ENCODE assay signal across 26 mouse cellular contexts in genomic region chr11:98044074-98044473, GRCm38 (mm10). TPM values are rescaled to one million over a fixed set of nuclear protein-coding genes. Genes with fewer than 3 reads are reported as not detected.
A peak's percentile ranks its signal among the peaks of the same experiment; 100 is the strongest.
DNase-seq lines count a peak whose midpoint lies in the region; ATAC-seq and TF ChIP-seq lines count a peak whose summit lies in the region.
"Had no signal": no experiment of that assay in that cellular context is flagged by ENCODE, and none has a peak within 500 bp of the region (broad histone marks: within the 10 kb centered on the region; RNA-seq: fewer than 3 reads in every experiment).

No protein-coding gene starts in this region.

- no peak overlapping the region for H3K27ac ChIP-seq in embryonic facial prominence, embryonic 12.5 days
- H3K27ac ChIP-seq in embryonic facial prominence, embryonic 10.5 days (replicated peaks): no peak overlapping the region
- H3K27ac ChIP-seq in lung, embryonic 16.5 days (ENCODE audit: low read length): no peak overlapping the region
- H3K27ac ChIP-seq in ES-Bruce4 (ENCODE audit: insufficient read depth, low read length): no peak overlapping the region
- H3K27ac ChIP-seq: forebrain, embryonic 10.5 days; heart, embryonic 15.5 days; liver, embryonic 12.5 days; stomach, postnatal 0 days had no signal

- no peak for TF ChIP-seq POLR2A in lung, adult 2 months (IDR thresholded peaks at IDR 0.05; ENCODE audit: borderline replicate concordance, extremely low read depth, low read depth, low read length)
- TF ChIP-seq POLR2A in ES-Bruce4 (IDR thresholded peaks at IDR 0.05; ENCODE audit: insufficient read depth, low read length): no peak

- DNase-seq in embryonic facial prominence, embryonic 10.5 days (ENCODE audit: low spot score): no peak
- no peak for DNase-seq in lung, adult 2 months
- DNase-seq in cerebellum, postnatal 14 days: peak; percentile 56 to 62
- no peak for DNase-seq in kidney, postnatal 14 days
- DNase-seq: adrenal gland, adult 2 months; forebrain, postnatal 0 days; gastrocnemius, postnatal 10 days; kidney, adult 18-20 months; kidney, postnatal 4 days; left cerebral cortex, postnatal 4 days; liver, postnatal 0 days; right cerebral cortex, postnatal 4 days; thymus, adult 18-20 months; thymus, postnatal 25 days had no signal

- TF ChIP-seq CTCF in lung, adult 2 months (IDR thresholded peaks at IDR 0.05; ENCODE audit: insufficient read depth, low read length): no peak
- TF ChIP-seq CTCF in ES-Bruce4 (IDR thresholded peaks at IDR 0.05; ENCODE audit: low read depth, low read length): no peak

- no peak for TF ChIP-seq EP300 in ES-Bruce4 (IDR thresholded peaks at IDR 0.05; ENCODE audit: insufficient read depth, low read depth, low read length)

- no peak overlapping the region for H3K4me2 ChIP-seq in embryonic facial prominence, embryonic 12.5 days (replicated peaks)
- peak overlapping the region; percentile 28; the same call in 1 of the 2 replicates for H3K4me2 ChIP-seq in lung, embryonic 16.5 days (ENCODE audit: low read depth, low read length)
- H3K4me2 ChIP-seq: heart, embryonic 15.5 days; liver, embryonic 12.5 days had no signal

- H3K9me3 ChIP-seq in embryonic facial prominence, embryonic 12.5 days: no peaks in the 10 kb centered on the region
- H3K9me3 ChIP-seq in embryonic facial prominence, embryonic 10.5 days: no peaks in the 10 kb centered on the region
- H3K9me3 ChIP-seq in lung, embryonic 16.5 days (ENCODE audit: control insufficient read depth, low read length): no peaks in the 10 kb centered on the region
- H3K9me3 ChIP-seq in ES-Bruce4 (replicated peaks; ENCODE audit: control insufficient read depth, insufficient read depth, low read length, poor library complexity, severe bottlenecking): no peaks in the 10 kb centered on the region
- H3K9me3 ChIP-seq: forebrain, embryonic 10.5 days; heart, embryonic 15.5 days; liver, embryonic 12.5 days had no signal

- H3K4me3 ChIP-seq in embryonic facial prominence, embryonic 12.5 days: no peak overlapping the region
- H3K4me3 ChIP-seq in embryonic facial prominence, embryonic 10.5 days: no peak overlapping the region
- H3K4me3 ChIP-seq in lung, embryonic 16.5 days (ENCODE audit: low read length): no peak overlapping the region
- no peak overlapping the region for H3K4me3 ChIP-seq in lung, adult 2 months (replicated peaks; ENCODE audit: extremely low read depth, low read depth, low read length)
- H3K4me3 ChIP-seq in ES-Bruce4 (ENCODE audit: low read depth, low read length): no peak overlapping the region
- H3K4me3 ChIP-seq: forebrain, embryonic 10.5 days; heart, embryonic 15.5 days; liver, embryonic 12.5 days had no signal

- no peak for ATAC-seq in embryonic facial prominence, embryonic 12.5 days (ENCODE audit: insufficient number of reproducible peaks, insufficient read depth, low FRiP score, low TSS enrichment)
- no peak for ATAC-seq in lung, embryonic 16.5 days (ENCODE audit: low read depth)
- ATAC-seq: activated CD4-positive, CD25-positive, alpha-beta regulatory T cell, adult 4 months; CD4-positive, CD25-positive, alpha-beta regulatory T cell, adult 4 months; forebrain, postnatal 0 days; hindbrain, embryonic 16.5 days; liver, embryonic 12.5 days; liver, postnatal 0 days; midbrain, embryonic 16.5 days had no signal

- peak overlapping the region; percentile 5; the same call in 1 of the 2 replicates for H3K9ac ChIP-seq in embryonic facial prominence, embryonic 12.5 days
- 0 out of 2 replicates have a peak overlapping the region, but pooled peaks have one; percentile 21 for H3K9ac ChIP-seq in lung, embryonic 16.5 days (ENCODE audit: low read length)
- peak overlapping the region; percentile 29; the same call in 1 of the 2 replicates for H3K9ac ChIP-seq in ES-Bruce4 (ENCODE audit: low read depth, poor library complexity, severe bottlenecking)
- H3K9ac ChIP-seq: forebrain, postnatal 0 days; heart, embryonic 15.5 days; liver, embryonic 12.5 days; liver, postnatal 0 days had no signal

- peaks cover 14% of the 10 kb centered on the region for H3K27me3 ChIP-seq in embryonic facial prominence, embryonic 12.5 days
- peaks cover 37% of the 10 kb centered on the region for H3K27me3 ChIP-seq in embryonic facial prominence, embryonic 10.5 days (replicated peaks; ENCODE audit: low read depth, poor library complexity, severe bottlenecking)
- H3K27me3 ChIP-seq in lung, embryonic 16.5 days (ENCODE audit: control insufficient read depth, insufficient read depth, low read depth, low read length): no peaks in the 10 kb centered on the region
- H3K27me3 ChIP-seq in ES-Bruce4 (ENCODE audit: control insufficient read depth, insufficient read depth, low read length, poor library complexity, severe bottlenecking): no peaks in the 10 kb centered on the region

- WGBS in embryonic facial prominence, embryonic 12.5 days: 79% methylated on average over 5 of the region's 5 CpGs
- WGBS in embryonic facial prominence, embryonic 10.5 days: 83% methylated on average over 5 of the region's 5 CpGs
- WGBS in lung, embryonic 16.5 days: 41% methylated on average over 5 of the region's 5 CpGs
- 52% methylated on average over 5 of the region's 5 CpGs for WGBS in lung, adult 2 months

- H3K4me1 ChIP-seq in embryonic facial prominence, embryonic 12.5 days: no peaks in the 10 kb centered on the region
- peaks cover 6% of the 10 kb centered on the region for H3K4me1 ChIP-seq in embryonic facial prominence, embryonic 10.5 days
- H3K4me1 ChIP-seq in lung, embryonic 16.5 days (replicated peaks; ENCODE audit: control insufficient read depth, insufficient read depth, low read length): peaks cover 8% of the 10 kb centered on the region; the same call in 1 of the 2 replicates
- H3K4me1 ChIP-seq in lung, adult 2 months (ENCODE audit: control insufficient read depth, insufficient read depth, low read length): no peaks in the 10 kb centered on the region
- peaks cover 8% of the 10 kb centered on the region for H3K4me1 ChIP-seq in ES-Bruce4 (ENCODE audit: control insufficient read depth, insufficient read depth, low read length)
- H3K4me1 ChIP-seq: liver, embryonic 12.5 days had no signal

- no peaks in the 10 kb centered on the region for H3K36me3 ChIP-seq in embryonic facial prominence, embryonic 12.5 days
- no peaks in the 10 kb centered on the region for H3K36me3 ChIP-seq in embryonic facial prominence, embryonic 10.5 days (replicated peaks)
- H3K36me3 ChIP-seq in lung, embryonic 16.5 days (ENCODE audit: control insufficient read depth, insufficient read depth, low read length): no peaks in the 10 kb centered on the region
- H3K36me3 ChIP-seq in ES-Bruce4 (ENCODE audit: control insufficient read depth, insufficient read depth, low read length, poor library complexity, severe bottlenecking): no peaks in the 10 kb centered on the region
- H3K36me3 ChIP-seq: forebrain, embryonic 10.5 days; heart, embryonic 15.5 days; liver, embryonic 12.5 days had no signal

RNA-seq across cellular contexts. Expression of gene Stac2, which starts 9.2 kb away (rescaled TPM):
- 0.65 and 0.67 TPM in 2 replicates for polyA plus RNA-seq in embryonic facial prominence, embryonic 12.5 days (2016; fragmentation: Nextera tagmentation; extraction: Ambion mirVana)
- 0.25 and 0.47 TPM in 2 replicates for polyA plus RNA-seq in embryonic facial prominence, embryonic 10.5 days (2016; fragmentation: Nextera tagmentation; extraction: Ambion mirVana)
- polyA plus RNA-seq in lung, embryonic 16.5 days (2015; fragmentation: Nextera tagmentation; extraction: Ambion mirVana): 0.11 and 0.29 TPM in 2 replicates
- 0.88 and 1.2 TPM in 2 replicates for polyA plus RNA-seq in lung, adult 2 months (2012; rRNA removed)
- 5.6 and 9.6 TPM in 2 replicates for polyA plus RNA-seq in ES-Bruce4 (2011; ENCODE audit: insufficient read depth, insufficient read length, low read depth, missing spikeins)
- polyA plus RNA-seq: CD4-positive, CD25-positive, alpha-beta regulatory T cell, adult 4 months had no signal

RNA-seq across cellular contexts. Expression of gene Rpl19, which starts 17.6 kb away (rescaled TPM):
- 942 and 959 TPM in 2 replicates for polyA plus RNA-seq in embryonic facial prominence, embryonic 12.5 days (2016; fragmentation: Nextera tagmentation; extraction: Ambion mirVana)
- polyA plus RNA-seq in embryonic facial prominence, embryonic 10.5 days (2016; fragmentation: Nextera tagmentation; extraction: Ambion mirVana): 1,206 and 1,219 TPM in 2 replicates
- polyA plus RNA-seq in lung, embryonic 16.5 days (2015; fragmentation: Nextera tagmentation; extraction: Ambion mirVana): 999 and 1,043 TPM in 2 replicates
- 426 and 513 TPM in 2 replicates for polyA plus RNA-seq in lung, adult 2 months (2012; rRNA removed)
- 2,020 and 2,244 TPM in 2 replicates for polyA plus RNA-seq in ES-Bruce4 (2011; ENCODE audit: insufficient read depth, insufficient read length, low read depth, missing spikeins)

RNA-seq across cellular contexts. Expression of gene Cacnb1, which starts 21.2 kb away (rescaled TPM):
- 14.8 and 16.6 TPM in 2 replicates for polyA plus RNA-seq in embryonic facial prominence, embryonic 12.5 days (2016; fragmentation: Nextera tagmentation; extraction: Ambion mirVana)
- polyA plus RNA-seq in embryonic facial prominence, embryonic 10.5 days (2016; fragmentation: Nextera tagmentation; extraction: Ambion mirVana): 5.3 and 5.7 TPM in 2 replicates
- 6.4 and 6.7 TPM in 2 replicates for polyA plus RNA-seq in lung, embryonic 16.5 days (2015; fragmentation: Nextera tagmentation; extraction: Ambion mirVana)
- 16.0 and 25.6 TPM in 2 replicates for polyA plus RNA-seq in lung, adult 2 months (2012; rRNA removed)
- polyA plus RNA-seq in ES-Bruce4 (2011; ENCODE audit: insufficient read depth, insufficient read length, low read depth, missing spikeins): 5.2 and 6.3 TPM in 2 replicates

RNA-seq across cellular contexts. Expression of gene Arl5c, which starts 48.1 kb away (rescaled TPM):
- 6.9 and 7.6 TPM in 2 replicates for polyA plus RNA-seq in embryonic facial prominence, embryonic 12.5 days (2016; fragmentation: Nextera tagmentation; extraction: Ambion mirVana)
- 15.6 and 19.2 TPM in 2 replicates for polyA plus RNA-seq in embryonic facial prominence, embryonic 10.5 days (2016; fragmentation: Nextera tagmentation; extraction: Ambion mirVana)
- polyA plus RNA-seq in lung, embryonic 16.5 days (2015; fragmentation: Nextera tagmentation; extraction: Ambion mirVana): 6.2 and 8.0 TPM in 2 replicates
- polyA plus RNA-seq in lung, adult 2 months (2012; rRNA removed): 2.7 and 5.1 TPM in 2 replicates
- polyA plus RNA-seq in ES-Bruce4 (2011; ENCODE audit: insufficient read depth, insufficient read length, low read depth, missing spikeins): 2.8 and 3.6 TPM in 2 replicates

RNA-seq across cellular contexts. Expression of gene Plxdc1, which starts 57.8 kb away (rescaled TPM):
- 0.32 and 0.70 TPM in 2 replicates for polyA plus RNA-seq in embryonic facial prominence, embryonic 12.5 days (2016; fragmentation: Nextera tagmentation; extraction: Ambion mirVana)
- polyA plus RNA-seq in embryonic facial prominence, embryonic 10.5 days (2016; fragmentation: Nextera tagmentation; extraction: Ambion mirVana): 0.07 and 0.13 TPM in 2 replicates
- polyA plus RNA-seq in lung, embryonic 16.5 days (2015; fragmentation: Nextera tagmentation; extraction: Ambion mirVana): 1.4 and 1.6 TPM in 2 replicates
- polyA plus RNA-seq in lung, adult 2 months (2012; rRNA removed): 18.5 and 20.9 TPM in 2 replicates
- 3.0 and 3.3 TPM in 2 replicates for polyA plus RNA-seq in ES-Bruce4 (2011; ENCODE audit: insufficient read depth, insufficient read length, low read depth, missing spikeins)
- polyA plus RNA-seq: neural tube, embryonic 11.5 days had no signal

Comparison
In these comparisons a context has a peak if more than half of its experiments do, and no peak if none do; other contexts are left out.
1. DNase-seq: peak in cerebellum, postnatal 14 days (2 of 2); none in embryonic facial prominence, embryonic 10.5 days (single experiment), lung, adult 2 months (single experiment) and kidney, postnatal 14 days (single experiment).
2. Peak in every context shown above with its lines, with median percentiles within 50 percentile points of each other: H3K9ac ChIP-seq.